Mouse (Mus musculus) CH12.LX (cell line): ENCODE measurements around the gene Ehd3.
A peak's percentile ranks its signal among the peaks of the same experiment; 100 is the strongest.

Source experiments
- CTCF ChIP-seq, 2 experiments: IDR thresholded peaks in 1 of 2; conservative IDR thresholded peaks in 1 of 2; 2 replicates each; pipeline ENCODE4 v1.5.1; 2011 to 2012; ENCODE audit warnings: low read depth in 2 of 2, low read length in 2 of 2, improper control_type of control experiment in 1 of 2, inconsistent platforms in 1 of 2, mild to moderate bottlenecking in 1 of 2, moderate library complexity in 1 of 2
- EP300 ChIP-seq: IDR thresholded peaks from 2 replicates; pipeline ENCODE4 v1.6.1; 2011; ENCODE audit warnings: low read length, improper control_type of control experiment
- HCFC1 ChIP-seq: IDR thresholded peaks from 2 replicates; pipeline ENCODE4 v1.6.1; 2012; ENCODE audit warnings: low read depth, mild to moderate bottlenecking, inconsistent platforms, low read length, improper control_type of control experiment
- KAT2A ChIP-seq: IDR thresholded peaks from 2 replicates; pipeline ENCODE4 v1.6.1; 2012; ENCODE audit warnings: low read length, improper control_type of control experiment, inconsistent platforms; ENCODE audit not compliant: insufficient replicate concordance
- POLR2A ChIP-seq: IDR thresholded peaks from 2 replicates; pipeline ENCODE4 v1.6.1; 2011; ENCODE audit warnings: low read depth, mild to moderate bottlenecking, improper control_type of control experiment, low read length
- RAD21 ChIP-seq: IDR thresholded peaks from 2 replicates; pipeline ENCODE4 v1.6.1; 2011; ENCODE audit warnings: low read depth, mild to moderate bottlenecking, low read length, improper control_type of control experiment, moderate library complexity
- TCF12 ChIP-seq: IDR thresholded peaks from 2 replicates; pipeline ENCODE4 v1.6.1; 2014; ENCODE audit warnings: low read depth, mild to moderate bottlenecking, inconsistent platforms, low read length, improper control_type of control experiment
- UBTF ChIP-seq: IDR thresholded peaks from 2 replicates; pipeline ENCODE4 v1.6.1; 2012; ENCODE audit warnings: low read depth, mild to moderate bottlenecking, inconsistent platforms, low read length, improper control_type of control experiment, moderate library complexity
- ZC3H11A ChIP-seq: IDR thresholded peaks from 2 replicates; pipeline ENCODE4 v1.6.1; 2012; ENCODE audit warnings: low read depth, mild to moderate bottlenecking, inconsistent platforms, low read length, improper control_type of control experiment

DNA sequence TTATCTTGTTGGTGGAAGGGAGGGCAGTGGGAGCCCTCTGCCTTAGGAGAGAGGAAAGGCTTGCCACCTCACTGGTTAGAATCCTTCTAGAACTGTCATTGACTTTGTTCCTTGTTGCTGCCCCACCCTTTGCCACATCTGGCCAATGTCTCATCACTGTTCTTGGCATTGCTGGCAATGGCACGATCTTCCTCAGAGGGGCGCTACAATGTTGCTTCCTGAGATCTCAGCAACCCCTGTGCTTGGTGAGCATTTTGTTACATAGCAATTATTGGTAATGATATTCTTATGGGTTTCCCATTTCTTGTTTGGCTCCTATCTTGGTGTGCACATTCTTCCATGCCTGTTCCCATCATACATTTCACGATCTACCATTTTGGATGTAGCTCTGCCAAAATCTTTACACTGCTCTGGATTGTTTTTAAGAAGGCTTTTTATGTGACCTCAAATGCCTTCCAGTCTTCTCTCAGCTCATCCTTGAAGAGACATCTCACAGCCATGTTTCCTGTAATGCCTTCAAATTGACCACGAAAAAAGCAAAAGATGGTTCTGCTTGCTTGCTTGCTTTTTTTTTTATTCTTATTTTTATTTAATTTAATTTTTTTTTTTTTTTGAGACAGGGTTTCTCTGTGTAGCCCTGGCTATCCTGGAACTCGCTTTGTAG, at the start of gene Ehd3:
- TF ChIP-seq CTCF (conservative IDR thresholded peaks at IDR 0.05 in 1 of 2, IDR thresholded peaks at IDR 0.05 in 1 of 2; ENCODE audit: low read depth in 2 of 2, low read length in 2 of 2) = peak in 1 of 2 experiments; percentile 45; a peak in 2 of 4 replicates
- no peak for TF ChIP-seq HCFC1
- no peak for TF ChIP-seq POLR2A
- no peak for TF ChIP-seq ZC3H11A
- TF ChIP-seq RAD21 = peak; percentile 31
- no peak for TF ChIP-seq UBTF
- no peak for TF ChIP-seq KAT2A
- no peak for TF ChIP-seq EP300
- TF ChIP-seq TCF12 = no peak
